Mouse (Mus musculus) heart, adult 11 months (tissue): Measurements from ENCODE around the gene Slx4ip.

ENCODE experiments used
- DNase-seq: peaks from one replicate; pipeline ENCODE4 v3.0.0; 2022

The Slx4ip gene

GRCm38 (mm10) chr2:137109321-137110213 lies 218.5 kb downstream of the Slx4ip start:
- peak; percentile 98 for DNase-seq

GRCm38 (mm10) chr2:137110214-137110898 lies 219.3 kb downstream of the Slx4ip start:
- peak; percentile 75 for DNase-seq

- DNase-seq, result peak; percentile 94
These were observed 222.5 kb downstream of the Slx4ip start for GRCm38 (mm10) chr2:137113288-137114061.

GRCm38 (mm10) chr2:137114248-137115096 lies 223.5 kb downstream of the Slx4ip start:
- peak; percentile 99 for DNase-seq

GRCm38 (mm10) chr2:137115241-137116024 lies 224.4 kb downstream of the Slx4ip start:
- DNase-seq, result peak; percentile 96

- DNase-seq, result peak; percentile 93
These were observed 225.1 kb downstream of the Slx4ip start, which contains the start of gene Jag1 for GRCm38 (mm10) chr2:137116025-137116674. Gene Jag1 (minus strand): TSS chr2:137116644.

- DNase-seq, result peak; percentile 100
These were observed 225.8 kb downstream of the Slx4ip start for GRCm38 (mm10) chr2:137116675-137117320.

GRCm38 (mm10) chr2:137117321-137117690 lies 226.3 kb downstream of the Slx4ip start:
- DNase-seq, result peak; percentile 98
